Mouse (Mus musculus) right cerebral cortex, adult 2 months (tissue): Measurements from ENCODE around the gene Rin1.
A peak's percentile ranks its signal among the peaks of the same experiment; 100 is the strongest.
"Not testable (repeated sequence)": the region's sequence is repeated elsewhere in the genome, so short reads cannot be mapped to it uniquely, and the experiment has no call there.

ENCODE experiments used
- DNase-seq, 2 experiments: peaks; one replicate each; pipeline ENCODE4 v3.0.0; 2021 to 2022; ENCODE audit warnings: low spot score in 2 of 2

The Rin1 gene

GRCm38 (mm10) chr19:5050047-5050905 is at the start of gene Rin1:
Rin1 (plus strand) TSS chr19:5050481.
- peak; percentile 77 to 81 for DNase-seq

GRCm38 (mm10) chr19:5001666-5002406 is 48.4 kb upstream of the Rin1 start:
- peak; percentile 96 for DNase-seq

GRCm38 (mm10) chr19:5003644-5004043 is 46.6 kb upstream of the Rin1 start:
- DNase-seq, result not testable (repeated sequence)

GRCm38 (mm10) chr19:5004925-5005324 is 45.4 kb upstream of the Rin1 start:
- DNase-seq, result no peak

- DNase-seq, result no peak
These were observed 37.1 kb upstream of the Rin1 start for GRCm38 (mm10) chr19:5013138-5013537.

GRCm38 (mm10) chr19:5014961-5015398 is 35.3 kb upstream of the Rin1 start:
- peak in 1 of 2 experiments; percentile 40 for DNase-seq

DNA sequence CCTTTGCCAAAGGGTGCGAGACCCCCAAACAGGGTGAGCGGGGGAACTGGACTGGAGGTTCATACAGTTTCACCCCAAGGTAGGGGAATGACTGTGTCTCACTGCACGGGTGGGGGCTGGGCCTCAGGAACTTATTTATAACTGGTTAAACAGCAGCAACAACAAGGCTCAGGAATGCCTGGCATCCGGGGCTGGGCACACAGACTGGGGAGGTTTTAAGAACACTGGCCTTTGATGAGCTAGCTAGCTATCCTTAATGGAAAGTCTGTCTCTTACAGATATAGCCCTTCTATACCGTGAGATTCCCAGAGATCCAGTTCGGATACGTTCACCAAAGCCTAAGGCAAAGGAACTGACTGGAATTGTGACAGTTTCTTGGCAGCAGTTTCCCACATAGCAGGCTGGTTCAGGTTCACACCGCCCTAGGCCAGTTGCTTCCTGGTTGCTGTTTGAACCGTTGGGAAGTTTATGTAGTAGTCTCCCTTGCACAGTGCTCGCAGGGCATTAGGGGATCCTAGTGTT is 34.0 kb upstream of the Rin1 start:
- DNase-seq, result no peak

- peak; percentile 66 to 69 for DNase-seq
These were observed 33.5 kb upstream of the Rin1 start for GRCm38 (mm10) chr19:5016782-5017181.

GRCm38 (mm10) chr19:5017611-5018010 is 32.7 kb upstream of the Rin1 start:
- no peak for DNase-seq

- no peak for DNase-seq
These were observed 32.1 kb upstream of the Rin1 start for GRCm38 (mm10) chr19:5018191-5018590.

DNA sequence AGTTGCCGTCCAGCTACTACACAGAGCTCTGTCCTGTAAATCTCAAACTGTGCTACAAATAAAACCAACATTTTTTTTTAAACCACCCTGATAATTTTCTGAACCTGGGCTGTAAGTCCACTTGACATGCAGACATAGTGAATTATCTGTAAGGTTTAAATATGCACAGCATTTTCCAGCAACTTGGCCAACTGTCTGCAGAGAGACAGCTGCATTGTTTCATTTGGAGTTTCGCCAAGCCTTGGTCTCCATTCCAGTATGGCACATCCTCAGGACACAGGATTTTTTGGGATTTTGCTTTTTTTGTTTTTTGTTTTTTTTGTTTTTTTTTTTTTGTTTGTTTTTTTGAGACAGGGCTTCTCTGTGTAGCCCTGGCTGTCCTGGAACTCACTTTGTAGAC is 28.9 kb upstream of the Rin1 start:
- no peak for DNase-seq

GRCm38 (mm10) chr19:5023621-5024479 is 26.4 kb upstream of the Rin1 start, which contains the start of gene Slc29a2:
Slc29a2 (plus strand) TSS chr19:5023860.
- peak; percentile 90 to 93 for DNase-seq

GRCm38 (mm10) chr19:5026111-5026510 is 24.2 kb upstream of the Rin1 start:
- no peak for DNase-seq

DNA sequence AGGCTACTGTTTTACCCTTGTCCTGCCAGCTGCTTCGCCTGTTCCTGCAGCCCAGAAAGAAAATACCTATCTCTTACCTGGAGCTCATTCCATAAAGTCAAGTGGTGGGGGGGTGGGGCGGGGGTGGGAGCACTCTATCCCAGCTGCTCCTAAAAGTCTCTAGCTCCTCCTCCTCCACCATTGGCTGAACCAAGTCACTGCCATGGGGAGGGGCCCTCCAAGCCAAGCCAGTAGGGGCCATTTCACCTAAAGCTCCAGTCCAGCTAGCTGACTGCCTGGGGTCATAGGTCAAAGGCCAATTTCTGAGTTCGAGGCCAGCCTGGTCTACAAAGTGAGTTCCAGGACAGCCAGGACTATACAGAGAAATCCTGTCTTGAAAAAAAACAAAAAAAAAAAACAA is 17.6 kb upstream of the Rin1 start:
- no peak for DNase-seq

DNA sequence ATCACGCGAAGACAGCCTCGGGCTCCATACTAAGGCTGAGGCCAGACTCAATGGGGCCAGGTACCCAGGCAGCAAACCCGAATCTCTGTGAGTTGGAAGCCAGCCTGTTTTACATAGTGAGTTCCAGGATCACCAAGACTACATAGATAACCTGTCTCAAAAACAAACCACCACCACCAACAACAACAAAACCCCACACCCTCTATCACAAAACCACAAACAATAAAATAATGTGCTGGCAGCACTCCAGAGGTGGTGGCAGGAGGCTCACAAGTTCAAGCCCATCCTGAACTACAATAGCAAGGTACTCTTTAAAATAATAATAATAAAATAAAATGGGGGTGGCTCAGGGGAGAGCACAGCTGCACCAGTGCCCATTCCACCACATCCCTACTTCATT is 13.7 kb upstream of the Rin1 start:
- no peak for DNase-seq

GRCm38 (mm10) chr19:5037678-5038571 is 12.4 kb upstream of the Rin1 start:
- DNase-seq, result peak; percentile 91 to 94

- DNase-seq, result peak; percentile 89 to 90
These were observed 11.5 kb upstream of the Rin1 start, which contains the start of the genes B4gat1 and AC124502.3 for GRCm38 (mm10) chr19:5038709-5039156. B4gat1 (plus strand) TSS chr19:5038826. AC124502.3 (plus strand) TSS chr19:5038891.

GRCm38 (mm10) chr19:5039301-5040114 is 10.8 kb upstream of the Rin1 start:
- DNase-seq, result no peak

- peak; percentile 96 for DNase-seq
These were observed 9.3 kb upstream of the Rin1 start, which contains the start of gene Brms1 for GRCm38 (mm10) chr19:5040862-5041523. Brms1 (plus strand) TSS chr19:5041354.
